Mouse (Mus musculus) heart, embryonic 14.5 days (tissue): ENCODE results near the gene Lrrc38. TPM values are rescaled to one million over a fixed set of nuclear protein-coding genes. Genes with fewer than 3 reads are reported as not detected.

ENCODE experiments used
- ATAC-seq: fragments of 200-750 bp; cut with Nextera tagmentation; 2 replicates; pipeline ENCODE4 v1.8.0; 2017; ENCODE audit warnings: low read depth, moderate TSS enrichment; ENCODE audit not compliant: insufficient number of reproducible peaks, insufficient read depth, low FRiP score
- H3K27ac ChIP-seq, 2 experiments: fragments of 200-500 bp in 1 of 2; fragments of 300-500 bp in 1 of 2; sonication (generic) in 1 of 2; replicated peaks in 1 of 2; 2 replicates each; pipeline ENCODE4 v1.5.1; 2012 to 2014; ENCODE audit warnings: low read depth in 2 of 2, low read length in 2 of 2, control low read depth in 1 of 2, mild to moderate bottlenecking in 1 of 2, mixed read lengths in 1 of 2; ENCODE audit not compliant: control insufficient read depth in 1 of 2, insufficient read depth in 1 of 2
- H3K27me3 ChIP-seq: fragments of 300-500 bp; sonication (generic); 2 replicates; pipeline ENCODE4 v1.6.1; 2014; ENCODE audit warnings: mild to moderate bottlenecking, low read length, control low read depth; ENCODE audit not compliant: control insufficient read depth, insufficient read depth
- H3K36me3 ChIP-seq: fragments of 300-500 bp; sonication (generic); 2 replicates; pipeline ENCODE4 v1.6.1; 2014; ENCODE audit warnings: mild to moderate bottlenecking, control low read depth, low read length, mixed read lengths; ENCODE audit not compliant: control insufficient read depth, insufficient read depth
- H3K4me1 ChIP-seq, 2 experiments: fragments of 200-500 bp in 1 of 2; fragments of 300-500 bp in 1 of 2; sonication (generic) in 1 of 2; 2 replicates each; pipeline ENCODE4 v1.6.1; 2012 to 2014; ENCODE audit warnings: low read length in 2 of 2, control low read depth in 1 of 2, mixed read lengths in 1 of 2; ENCODE audit not compliant: control insufficient read depth in 2 of 2, insufficient read depth in 2 of 2
- H3K4me2 ChIP-seq: fragments of 300-500 bp; sonication (generic); 2 replicates; pipeline ENCODE4 v1.6.1; 2014; ENCODE audit warnings: mild to moderate bottlenecking, low read length
- H3K4me3 ChIP-seq, 2 experiments: fragments of 200-500 bp in 1 of 2; fragments of 300-500 bp in 1 of 2; sonication (generic) in 1 of 2; 2 replicates each; pipeline ENCODE4 v1.5.1; 2012 to 2014; ENCODE audit warnings: low read length in 2 of 2, mild to moderate bottlenecking in 2 of 2, control low read depth in 1 of 2, low read depth in 1 of 2, moderate library complexity in 1 of 2; ENCODE audit not compliant: control insufficient read depth in 1 of 2, insufficient read depth in 1 of 2
- H3K9ac ChIP-seq: fragments of 300-500 bp; sonication (generic); 2 replicates; pipeline ENCODE4 v1.6.1; 2014; ENCODE audit warnings: mild to moderate bottlenecking, low read length
- H3K9me3 ChIP-seq: fragments of 300-500 bp; sonication (generic); 2 replicates; pipeline ENCODE4 v1.6.1; 2016; ENCODE audit warnings: low read length, control low read depth; ENCODE audit not compliant: control insufficient read depth
- WGBS: fragments of 180-500 bp; shearing (Covaris S2); extraction: QIAGEN DNeasy Blood & Tissue Kit; methylation state at CpG from one replicate; pipeline ENCODE4 v1.1.7; 2014; 5-methylcytosine and 5-hydroxymethylcytosine counted together
- polyA plus RNA-seq: library from polyadenylated mRNA; unstranded; fragments of >200 nt; fragmentation: Nextera tagmentation; extraction: Ambion mirVana; gene quantifications from 2 replicates; pipeline ENCODE4 v1.2.1, GENCODE M21; 2014

Lrrc38 gene
- polyA plus RNA-seq, 1 experiment from 2014 or later = 0.47 TPM

GRCm38 (mm10) chr4:143382163-143382562, 32.6 kb downstream of the Lrrc38 start:
- Histone ChIP-seq H3K4me1 (no peaks in the 10 kb centered on the region; a peak in 1 of 4 replicates), H3K4me3 (no peak overlapping the region), H3K27me3 (peaks cover 15% of the 10 kb centered on the region), H3K27ac (no peak overlapping the region), H3K9me3 (no peaks in the 10 kb centered on the region), H3K9ac (no peak overlapping the region), H3K36me3 (no peaks in the 10 kb centered on the region), H3K4me2 (no peak overlapping the region)
- ATAC-seq = no peak
- 76% methylated on average over 3 of the region's 3 CpGs for WGBS

DNA sequence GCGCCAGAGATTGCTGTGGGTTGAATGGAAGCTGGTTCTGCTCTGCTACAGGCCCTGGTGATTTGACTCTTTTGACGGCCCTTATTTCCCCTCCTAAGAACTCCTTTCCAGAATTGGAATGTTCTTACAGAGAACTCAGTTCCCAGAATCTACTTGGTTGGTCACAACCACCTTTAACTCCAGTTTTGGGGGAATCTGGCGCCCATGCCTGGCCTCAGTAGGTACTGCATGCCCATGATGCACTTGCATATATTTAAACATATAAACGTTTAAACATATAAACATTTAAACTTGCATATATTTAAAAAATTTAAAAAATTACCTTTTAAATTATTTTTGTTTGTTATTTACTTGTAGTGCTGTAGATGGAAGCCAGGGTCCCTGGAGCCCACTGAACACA, 34.1 kb downstream of the Lrrc38 start:
- H3K4me2 ChIP-seq = no peak overlapping the region
- 38% methylated on average over 4 of the region's 4 CpGs for WGBS
- H3K9ac ChIP-seq = no peak overlapping the region
- no peak overlapping the region for H3K4me3 ChIP-seq
- no peaks in the 10 kb centered on the region for H3K36me3 ChIP-seq
- ATAC-seq = no peak
- H3K27me3 ChIP-seq = peaks cover 11% of the 10 kb centered on the region
- no peak overlapping the region for H3K27ac ChIP-seq
- H3K9me3 ChIP-seq = no peaks in the 10 kb centered on the region
- no peaks in the 10 kb centered on the region; a peak in 1 of 4 replicates for H3K4me1 ChIP-seq

GRCm38 (mm10) chr4:143388955-143389702, 39.6 kb downstream of the Lrrc38 start:
- Histone ChIP-seq H3K4me1 (no peaks in the 10 kb centered on the region), H3K36me3 (no peaks in the 10 kb centered on the region), H3K4me2 (peak overlapping the region; percentile 67), H3K27ac (no peak overlapping the region), H3K9me3 (peaks cover 2% of the 10 kb centered on the region; the same call in 1 of the 2 replicates), H3K4me3 (peak overlapping the region; percentile 41 to 42), H3K9ac (peak overlapping the region; percentile 64), H3K27me3 (no peaks in the 10 kb centered on the region)
- WGBS = 9% methylated on average over 34 of the region's 43 CpGs
- no peak for ATAC-seq

DNA sequence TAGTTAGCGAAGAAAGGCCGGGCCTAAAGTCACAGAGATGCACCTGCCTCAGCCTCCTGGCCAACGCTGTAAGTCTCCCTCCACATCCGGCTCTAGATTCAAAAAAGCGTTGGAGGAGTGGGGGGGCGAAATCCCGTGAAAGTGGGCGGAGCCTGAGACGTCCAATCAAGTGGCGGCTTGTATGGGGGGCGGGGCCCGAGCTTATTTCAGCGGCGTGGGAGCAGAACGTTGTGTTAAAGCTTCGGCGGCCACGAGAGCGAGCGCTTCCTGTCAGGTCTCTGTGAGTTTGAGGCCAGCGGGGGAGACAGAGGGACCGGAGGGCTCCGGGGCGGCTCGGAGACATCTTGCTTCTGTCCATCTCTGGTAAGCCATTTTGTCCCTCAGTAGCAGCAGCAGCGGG, 44.6 kb downstream of the Lrrc38 start, which contains the start of gene Pramel1:
Pramel1 (plus strand) TSS at position 248 of the 400 bp plus-strand sequence.
- H3K9me3 ChIP-seq = peaks cover 5% of the 10 kb centered on the region; the same call in 1 of the 2 replicates
- H3K4me3 ChIP-seq = no peak within 1 kb of the TSS
- H3K4me1 ChIP-seq = no peaks in the 10 kb centered on the region
- H3K27me3 ChIP-seq = no peaks in the 10 kb centered on the region
- ATAC-seq = no peak
- H3K27ac ChIP-seq = no peak within 1 kb of the TSS
- WGBS = 72% methylated on average over 26 of the region's 26 CpGs
- H3K36me3 ChIP-seq = no peaks in the 10 kb centered on the region
- no peak within 1 kb of the TSS for H3K9ac ChIP-seq
- no peak within 1 kb of the TSS for H3K4me2 ChIP-seq

DNA sequence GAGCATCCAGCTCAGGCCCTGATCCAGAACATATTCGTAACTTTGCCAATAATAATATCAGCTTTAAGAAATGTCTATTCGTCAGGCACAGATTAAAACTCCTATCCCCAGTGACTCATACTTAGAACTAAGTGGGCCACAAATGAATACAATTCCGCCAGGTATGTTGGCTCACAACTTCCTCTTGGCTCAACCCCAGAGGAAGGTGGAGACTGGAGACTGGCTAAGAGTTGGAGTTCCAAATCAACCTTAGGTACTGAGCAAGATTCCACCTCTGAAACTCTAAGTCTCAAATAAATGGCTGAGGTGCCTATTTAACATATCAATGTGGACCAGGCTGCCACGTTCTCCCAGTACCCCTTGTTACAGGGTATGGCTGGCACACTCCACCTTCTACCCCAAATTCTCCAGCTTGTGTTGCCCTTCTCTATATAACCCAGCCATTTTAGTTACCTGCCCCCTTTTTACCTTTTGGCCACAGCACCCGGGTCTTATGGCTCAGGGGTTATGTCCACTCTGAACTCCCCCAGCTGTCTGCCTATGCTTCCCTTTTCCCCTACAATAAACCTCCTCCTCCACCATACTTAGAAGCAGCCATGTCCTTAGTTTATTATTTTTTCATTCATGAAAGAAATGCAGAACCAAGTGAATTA, 62.1 kb downstream of the Lrrc38 start:
- WGBS = 69% methylated on average over 5 of the region's 5 CpGs
- H3K9me3 ChIP-seq = no peaks in the 10 kb centered on the region
- H3K27ac ChIP-seq = no peak overlapping the region
- H3K4me3 ChIP-seq = peak overlapping the region; percentile 4 to 71; a peak in 2 of 4 replicates
- H3K4me2 ChIP-seq = peak overlapping the region; percentile 60
- H3K27me3 ChIP-seq = no peaks in the 10 kb centered on the region
- H3K4me1 ChIP-seq = peaks cover 2 to 4% of the 10 kb centered on the region in 2 experiments; a peak in 2 of 4 replicates
- no peak for ATAC-seq
- H3K36me3 ChIP-seq = peaks cover 21% of the 10 kb centered on the region
- peak overlapping the region; percentile 78 for H3K9ac ChIP-seq

GRCm38 (mm10) chr4:143412219-143413092, 62.9 kb downstream of the Lrrc38 start, which contains the start of gene Pramef8:
Gene Pramef8, plus strand, starts transcription at chr4:143412426.
- Histone ChIP-seq H3K36me3 (peaks cover 28% of the 10 kb centered on the region), H3K4me3 (peak within 1 kb of the TSS; percentile 71 to 80), H3K27me3 (no peaks in the 10 kb centered on the region), H3K4me2 (peak within 1 kb of the TSS; percentile 71), H3K9me3 (no peaks in the 10 kb centered on the region), H3K27ac (peak within 1 kb of the TSS; percentile 77 to 88), H3K9ac (peak within 1 kb of the TSS; percentile 78), H3K4me1 (peaks cover 2 to 4% of the 10 kb centered on the region in 2 experiments; a peak in 2 of 4 replicates)
- peak; percentile 88 for ATAC-seq
- WGBS = under 1% methylated on average over 50 of the region's 50 CpGs

DNA sequence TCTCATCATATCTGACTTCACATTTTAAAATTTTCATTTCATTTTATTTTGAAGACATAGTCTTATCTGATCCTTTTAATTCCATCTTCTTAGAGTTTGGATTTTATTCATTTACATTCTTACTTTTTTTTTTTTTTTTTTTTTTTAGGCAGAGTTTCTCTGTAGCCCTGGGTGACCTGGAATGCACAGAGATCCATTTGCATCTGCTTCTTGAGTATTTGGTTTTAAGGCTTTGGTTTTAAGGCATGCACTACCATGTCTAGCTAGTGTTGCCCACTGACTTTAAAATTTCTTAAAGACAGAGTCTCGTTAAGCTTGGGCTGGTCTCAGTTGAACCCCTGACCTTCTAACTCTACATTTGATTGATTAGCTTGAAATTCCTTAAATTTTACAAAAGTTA, 64.1 kb downstream of the Lrrc38 start:
- H3K27me3 ChIP-seq = no peaks in the 10 kb centered on the region
- peaks cover 2 to 4% of the 10 kb centered on the region in 2 experiments; a peak in 2 of 4 replicates for H3K4me1 ChIP-seq
- no peak overlapping the region for H3K27ac ChIP-seq
- WGBS = 100% methylated on average over 1 of the region's 1 CpGs
- no peak overlapping the region for H3K4me3 ChIP-seq
- no peak overlapping the region for H3K4me2 ChIP-seq
- no peak for ATAC-seq
- H3K9me3 ChIP-seq = no peaks in the 10 kb centered on the region
- no peak overlapping the region for H3K9ac ChIP-seq
- H3K36me3 ChIP-seq = peaks cover 40% of the 10 kb centered on the region
